Mouse (Mus musculus) MEL (cell line): ENCODE data around the gene Gstp1.

Source experiments
- CTCF ChIP-seq, 3 experiments: IDR thresholded peaks in 2 of 3; conservative IDR thresholded peaks in 1 of 3; 2 replicates each; pipeline ENCODE4 v1.5.1; 2011 to 2012; ENCODE audit warnings: low read length in 3 of 3, low read depth in 2 of 3, mild to moderate bottlenecking in 2 of 3, improper control_type of control experiment in 1 of 3, inconsistent platforms in 1 of 3, mixed read lengths in 1 of 3, moderate library complexity in 1 of 3; ENCODE audit not compliant: control insufficient read depth in 1 of 3, insufficient read depth in 1 of 3, poor library complexity in 1 of 3, severe bottlenecking in 1 of 3
- E2F4 ChIP-seq: IDR thresholded peaks from 2 replicates; pipeline ENCODE4 v1.6.1; 2011; ENCODE audit warnings: low read depth, low read length, improper control_type of control experiment, borderline replicate concordance
- EP300 ChIP-seq, 2 experiments: IDR thresholded peaks; 2 replicates each; pipeline ENCODE4 v1.6.1; 2011; ENCODE audit warnings: improper control_type of control experiment in 2 of 2, low read length in 2 of 2, low read depth in 1 of 2, mild to moderate bottlenecking in 1 of 2
- GABPA ChIP-seq: IDR thresholded peaks from 2 replicates; pipeline ENCODE4 v1.6.1; 2012; ENCODE audit warnings: low read depth, mild to moderate bottlenecking, inconsistent platforms, low read length, improper control_type of control experiment, moderate library complexity
- GATA1 ChIP-seq: IDR thresholded peaks from 2 replicates; pipeline ENCODE4 v1.6.1; 2011; ENCODE audit warnings: low read depth, low read length, improper control_type of control experiment
- HCFC1 ChIP-seq: IDR thresholded peaks from 2 replicates; pipeline ENCODE4 v1.6.1; 2012; ENCODE audit warnings: low read depth, mild to moderate bottlenecking, inconsistent platforms, low read length, improper control_type of control experiment, moderate library complexity
- MXI1 ChIP-seq: IDR thresholded peaks from 2 replicates; pipeline ENCODE4 v1.6.1; 2011; ENCODE audit warnings: mild to moderate bottlenecking, low read depth, low read length, improper control_type of control experiment
- POLR2A ChIP-seq, 2 experiments: IDR thresholded peaks; 2 replicates each; pipeline ENCODE4 v1.6.1; 2011 to 2012; ENCODE audit warnings: low read length in 2 of 2, mild to moderate bottlenecking in 2 of 2, control low read depth in 1 of 2, improper control_type of control experiment in 1 of 2, low read depth in 1 of 2, moderate library complexity in 1 of 2; ENCODE audit not compliant: control insufficient read depth in 1 of 2, insufficient read depth in 1 of 2, poor library complexity in 1 of 2
- POLR2AphosphoS2 ChIP-seq: IDR thresholded peaks from 2 replicates; pipeline ENCODE4 v1.6.1; 2011; ENCODE audit warnings: low read length, improper control_type of control experiment
- RAD21 ChIP-seq: IDR thresholded peaks from 2 replicates; pipeline ENCODE4 v1.6.1; 2011; ENCODE audit warnings: mild to moderate bottlenecking, low read depth, low read length, improper control_type of control experiment
- TAL1 ChIP-seq: IDR thresholded peaks from 2 replicates; pipeline ENCODE4 v1.6.1; 2012; ENCODE audit warnings: mild to moderate bottlenecking, inconsistent platforms, low read length, moderate library complexity, mixed read lengths
- TBP ChIP-seq: IDR thresholded peaks from 2 replicates; pipeline ENCODE4 v1.8.0; 2011; ENCODE audit warnings: low read depth, low read length, improper control_type of control experiment
- UBTF ChIP-seq: IDR thresholded peaks from 2 replicates; pipeline ENCODE4 v1.6.1; 2012; ENCODE audit warnings: low read depth, mild to moderate bottlenecking, inconsistent platforms, low read length, improper control_type of control experiment, moderate library complexity, borderline replicate concordance; ENCODE audit not compliant: insufficient read depth
- ZNF384 ChIP-seq: IDR thresholded peaks from 2 replicates; pipeline ENCODE4 v1.6.1; 2012; ENCODE audit warnings: low read depth, mild to moderate bottlenecking, inconsistent platforms, low read length, improper control_type of control experiment

- TF ChIP-seq EP300 (IDR thresholded peaks at IDR 0.05; ENCODE audit: low read depth in 1 of 2, low read length in 2 of 2) (no peak), CTCF (IDR thresholded peaks at IDR 0.05 in 2 of 3, conservative IDR thresholded peaks at IDR 0.05 in 1 of 3; ENCODE audit: control insufficient read depth in 1 of 3, insufficient read depth in 1 of 3, low read depth in 2 of 3, low read length in 3 of 3, poor library complexity in 1 of 3, severe bottlenecking in 1 of 3) (peak; percentile 78 to 90 (median 82)), GABPA (no peak), TAL1 (no peak), GATA1 (no peak), MXI1 (no peak), RAD21 (peak; percentile 61), POLR2A (IDR thresholded peaks at IDR 0.05; ENCODE audit: control insufficient read depth in 1 of 2, insufficient read depth in 1 of 2, low read depth in 1 of 2, low read length in 2 of 2, poor library complexity in 1 of 2) (no peak), ZNF384 (no peak), HCFC1 (no peak), UBTF (no peak), E2F4 (no peak), POLR2AphosphoS2 (no peak), TBP (no peak)
Measured at GRCm38 (mm10) chr19:4051741-4052515, 14.1 kb upstream of the Gstp1 start.
